Mouse (Mus musculus) intestine, postnatal 0 days (tissue): ENCODE data around the gene Sult2b1. TPM values are rescaled to one million over a fixed set of nuclear protein-coding genes. Genes with fewer than 3 reads are reported as not detected.

Experiments used
- ATAC-seq: fragments of 200-750 bp; cut with Nextera tagmentation; 2 replicates; pipeline ENCODE4 v1.8.0; 2017; ENCODE audit warnings: mild to moderate bottlenecking, moderate TSS enrichment, moderate library complexity
- H3K27ac ChIP-seq: fragments of 300-500 bp; sonication (generic); 2 replicates; pipeline ENCODE4 v1.5.1; 2014; ENCODE audit warnings: mild to moderate bottlenecking, low read depth, low read length, moderate library complexity
- H3K27me3 ChIP-seq: fragments of 300-500 bp; sonication (generic); replicated peaks from 2 replicates; pipeline ENCODE4 v1.6.1; 2014; ENCODE audit warnings: low read length, mixed read lengths; ENCODE audit not compliant: control insufficient read depth, insufficient read depth
- H3K36me3 ChIP-seq: fragments of 300-500 bp; sonication (generic); 2 replicates; pipeline ENCODE4 v1.6.1; 2014; ENCODE audit warnings: mild to moderate bottlenecking, moderate library complexity; ENCODE audit not compliant: control insufficient read depth, insufficient read depth
- H3K4me1 ChIP-seq: fragments of 300-500 bp; sonication (generic); replicated peaks from 2 replicates; pipeline ENCODE4 v1.6.1; 2014; ENCODE audit warnings: antibody characterized with exemption, low read length, mixed read lengths; ENCODE audit not compliant: control insufficient read depth, insufficient read depth
- H3K4me2 ChIP-seq: fragments of 300-500 bp; sonication (generic); replicated peaks from 2 replicates; pipeline ENCODE4 v1.6.1; 2014; ENCODE audit warnings: low read depth, mild to moderate bottlenecking, moderate library complexity
- H3K4me3 ChIP-seq: fragments of 300-500 bp; sonication (generic); 2 replicates; pipeline ENCODE4 v1.5.1; 2014; ENCODE audit warnings: low read depth, low read length
- H3K9ac ChIP-seq: fragments of 300-500 bp; sonication (generic); 2 replicates; pipeline ENCODE4 v1.6.1; 2014; ENCODE audit warnings: mild to moderate bottlenecking, low read depth, low read length
- H3K9me3 ChIP-seq: fragments of 300-500 bp; sonication (generic); 2 replicates; pipeline ENCODE4 v1.6.1; 2016; ENCODE audit warnings: mixed run types; ENCODE audit not compliant: control insufficient read depth
- CTCF ChIP-seq: sonication (generic); IDR thresholded peaks from 2 replicates; pipeline ENCODE4 v1.5.1; 2016; ENCODE audit warnings: low read depth, mild to moderate bottlenecking, control low read depth, antibody characterized with exemption, moderate library complexity
- WGBS: fragments of 180-500 bp; shearing (Covaris S2); extraction: QIAGEN DNeasy Blood & Tissue Kit; methylation state at CpG from one replicate; pipeline ENCODE4 v1.1.7; 2014; 5-methylcytosine and 5-hydroxymethylcytosine counted together
- polyA plus RNA-seq: library from polyadenylated mRNA; unstranded; fragments of >200 nt; fragmentation: Nextera tagmentation; extraction: Ambion mirVana; gene quantifications from 2 replicates; pipeline ENCODE4 v1.2.1, GENCODE M21; 2015

Sult2b1 gene
- polyA plus RNA-seq, 1 experiment from 2014 or later: 36.7 TPM

DNA sequence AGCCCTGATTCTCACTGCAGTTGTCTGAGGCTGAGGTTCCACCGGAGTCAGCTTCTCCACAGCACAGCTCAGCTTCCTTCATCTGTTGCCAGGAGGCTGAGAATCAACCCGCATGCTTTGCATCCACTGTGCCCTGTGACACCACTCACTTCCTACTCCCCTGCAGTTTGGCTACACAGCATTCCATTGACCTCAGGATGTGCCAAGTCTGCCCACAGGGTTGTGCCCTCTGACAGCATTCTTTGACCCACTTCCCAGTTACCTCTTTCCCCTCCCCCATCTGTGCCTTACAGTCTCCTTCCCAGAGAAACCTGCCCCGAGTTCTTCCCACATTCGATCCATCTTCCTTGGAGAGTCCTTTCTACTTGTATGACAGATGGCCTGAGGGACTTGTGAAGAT lies 2.2 kb downstream of the Sult2b1 start:
- Histone ChIP-seq H3K27ac (no peak overlapping the region), H3K4me2 (no peak overlapping the region), H3K4me1 (peaks cover 12% of the 10 kb centered on the region; the same call in 1 of the 2 replicates), H3K9me3 (no peaks in the 10 kb centered on the region), H3K27me3 (peaks cover 31% of the 10 kb centered on the region), H3K36me3 (no peaks in the 10 kb centered on the region; the same call in 1 of the 2 replicates), H3K4me3 (no peak overlapping the region), H3K9ac (no peak overlapping the region)
- ATAC-seq: no peak
- WGBS: 75% methylated on average over 4 of the region's 4 CpGs
- TF ChIP-seq CTCF: no peak

DNA sequence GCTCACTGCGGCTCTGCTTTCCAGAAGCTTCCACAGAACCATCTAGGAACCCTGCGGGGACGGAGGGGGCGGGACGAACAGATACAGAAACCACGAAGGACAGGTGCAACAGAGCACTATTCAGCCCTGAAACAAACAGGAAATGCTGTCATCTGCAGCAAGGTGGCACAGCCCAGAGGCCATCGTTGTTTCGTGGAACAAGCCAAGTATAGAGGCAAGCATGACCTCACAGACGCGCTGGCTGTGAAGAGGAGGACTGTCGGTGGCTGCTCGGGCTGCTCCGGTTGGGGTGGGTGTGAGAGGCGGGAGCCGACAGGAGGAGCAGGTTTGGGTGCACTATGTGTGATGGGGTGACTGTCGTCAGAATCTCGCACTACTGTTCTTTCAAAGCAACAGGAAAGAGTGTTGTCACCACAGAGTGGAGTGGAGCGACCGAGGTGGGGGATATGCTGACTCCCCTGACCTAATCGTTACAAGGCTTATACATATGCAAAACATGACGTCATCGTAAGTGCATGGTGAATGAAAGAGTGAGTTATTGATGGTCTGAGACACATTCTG lies 5.3 kb downstream of the Sult2b1 start:
- Histone ChIP-seq H3K27me3 (peaks cover 7% of the 10 kb centered on the region; the same call in 1 of the 2 replicates), H3K4me1 (0 out of 2 replicates have a peak, but pooled peaks cover 7% of the 10 kb centered on the region), H3K9ac (no peak overlapping the region), H3K36me3 (no peaks in the 10 kb centered on the region), H3K27ac (no peak overlapping the region), H3K4me2 (peak overlapping the region; percentile 53), H3K4me3 (no peak overlapping the region), H3K9me3 (no peaks in the 10 kb centered on the region)
- no peak for TF ChIP-seq CTCF
- no peak for ATAC-seq
- WGBS: 18% methylated on average over 22 of the region's 22 CpGs

DNA sequence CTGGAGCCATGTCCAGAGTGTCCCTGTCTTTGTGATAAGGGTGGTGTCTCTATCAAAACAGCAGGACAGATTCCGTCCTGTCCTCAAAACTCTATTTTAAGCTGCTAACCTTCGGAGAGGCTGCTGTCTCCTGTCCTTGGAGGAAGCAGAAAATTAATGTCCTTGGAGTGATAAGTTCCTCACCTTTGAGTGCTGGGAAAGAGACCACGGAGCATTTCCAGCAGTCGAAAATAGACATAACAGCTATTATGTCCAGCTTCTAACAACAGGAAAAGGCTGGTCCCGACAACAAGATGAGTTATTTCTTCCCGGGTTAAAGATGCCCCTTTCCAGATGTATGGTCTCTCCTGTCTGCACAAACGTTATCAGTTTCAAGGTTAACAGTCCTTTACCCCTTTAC lies 9.2 kb downstream of the Sult2b1 start:
- Histone ChIP-seq H3K9ac (no peak overlapping the region), H3K4me1 (no peaks in the 10 kb centered on the region), H3K36me3 (no peaks in the 10 kb centered on the region), H3K27ac (no peak overlapping the region; the same call in 1 of the 2 replicates), H3K4me2 (no peak overlapping the region), H3K9me3 (no peaks in the 10 kb centered on the region), H3K27me3 (no peaks in the 10 kb centered on the region), H3K4me3 (no peak overlapping the region)
- ATAC-seq: no peak
- 71% methylated on average over 7 of the region's 7 CpGs for WGBS
- TF ChIP-seq CTCF: no peak

DNA sequence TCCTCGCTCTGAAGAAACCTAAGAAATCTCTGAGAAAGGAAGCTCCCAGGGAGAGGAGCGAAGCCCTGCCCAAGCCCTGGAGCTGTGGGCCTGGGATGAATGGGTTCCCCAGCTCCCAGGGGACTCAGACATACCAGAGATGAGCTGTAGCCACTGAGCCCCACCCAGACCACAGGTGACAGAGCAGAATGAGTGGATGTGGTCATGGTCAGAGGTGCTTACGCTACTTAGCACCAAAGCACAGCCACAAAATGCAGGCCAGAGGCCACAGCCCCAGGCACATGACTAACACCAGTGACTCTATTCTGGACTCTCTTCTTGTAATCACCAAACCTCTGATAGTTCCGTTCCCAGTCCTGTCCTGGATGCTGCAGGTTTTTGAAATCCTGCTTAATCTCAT lies 13.4 kb downstream of the Sult2b1 start:
- H3K4me1 ChIP-seq: no peaks in the 10 kb centered on the region
- TF ChIP-seq CTCF: no peak
- no peaks in the 10 kb centered on the region for H3K9me3 ChIP-seq
- H3K4me2 ChIP-seq: no peak overlapping the region
- WGBS: 63% methylated on average over 4 of the region's 4 CpGs
- ATAC-seq: peak; percentile 9; the same call in 1 of the 2 replicates
- H3K27ac ChIP-seq: peak overlapping the region; percentile 68
- H3K27me3 ChIP-seq: no peaks in the 10 kb centered on the region
- H3K4me3 ChIP-seq: no peak overlapping the region
- no peaks in the 10 kb centered on the region for H3K36me3 ChIP-seq
- no peak overlapping the region for H3K9ac ChIP-seq

DNA sequence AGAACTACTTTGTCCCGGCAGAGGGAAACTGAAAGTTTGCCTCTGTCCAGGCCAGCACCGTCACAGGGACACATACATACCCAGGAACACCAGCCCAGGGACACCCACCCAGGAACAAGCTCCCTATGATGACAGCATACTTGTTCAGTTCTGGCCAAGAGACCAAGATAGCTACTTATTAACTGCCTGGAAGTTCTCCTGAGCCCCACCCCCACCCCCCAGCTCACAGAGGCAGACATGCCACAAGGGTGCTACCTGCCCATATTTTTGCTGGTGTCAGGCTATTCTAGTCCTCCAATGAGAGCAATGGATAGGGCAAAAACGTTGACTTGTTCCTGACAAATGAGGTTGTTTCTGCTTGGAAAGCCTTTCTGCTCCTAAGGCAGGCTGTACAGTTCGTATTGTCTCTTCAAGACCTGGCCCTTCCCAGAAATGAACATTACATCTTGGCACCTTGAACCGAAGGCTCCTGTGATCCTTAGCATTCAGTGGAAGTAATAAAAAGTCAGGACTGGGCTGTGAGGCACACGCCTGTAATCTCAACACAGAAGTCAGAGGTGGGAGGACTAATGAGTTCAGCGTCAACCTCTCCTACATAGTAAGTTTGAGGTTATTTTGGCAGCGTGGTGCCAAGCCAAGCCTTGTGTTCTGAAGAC lies 13.9 kb downstream of the Sult2b1 start:
- Histone ChIP-seq H3K9me3 (no peaks in the 10 kb centered on the region), H3K27ac (peak overlapping the region; percentile 68), H3K9ac (no peak overlapping the region), H3K4me3 (no peak overlapping the region), H3K27me3 (no peaks in the 10 kb centered on the region), H3K36me3 (no peaks in the 10 kb centered on the region), H3K4me2 (peak overlapping the region; percentile 39), H3K4me1 (no peaks in the 10 kb centered on the region)
- WGBS: 42% methylated on average over 8 of the region's 8 CpGs
- no peak for TF ChIP-seq CTCF
- ATAC-seq: peak; percentile 77

DNA sequence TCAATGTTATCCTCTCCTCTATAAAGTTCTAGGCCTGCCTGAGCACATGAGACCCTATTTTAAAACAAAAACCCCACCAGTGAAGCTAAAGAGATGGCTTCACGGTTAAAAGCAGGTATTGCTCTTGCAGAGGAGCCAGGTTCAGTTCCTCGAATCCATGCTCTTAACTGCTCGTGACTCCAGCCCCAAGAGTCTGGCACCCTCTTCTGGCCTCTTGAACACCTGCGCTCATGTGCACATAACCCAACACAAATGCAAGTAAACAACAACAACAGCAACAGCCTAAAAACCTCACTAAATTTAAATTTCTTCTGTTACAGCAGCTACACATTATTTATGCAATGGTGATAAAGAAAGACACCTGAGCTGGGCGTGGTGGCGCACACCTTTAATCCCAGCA lies 17.0 kb downstream of the Sult2b1 start:
- TF ChIP-seq CTCF: 0 out of 2 replicates have a peak, but pooled peaks have one; percentile 22
- H3K27me3 ChIP-seq: no peaks in the 10 kb centered on the region
- ATAC-seq: no peak
- H3K4me2 ChIP-seq: no peak overlapping the region
- no peaks in the 10 kb centered on the region for H3K4me1 ChIP-seq
- H3K36me3 ChIP-seq: no peaks in the 10 kb centered on the region
- no peak overlapping the region for H3K9ac ChIP-seq
- H3K9me3 ChIP-seq: no peaks in the 10 kb centered on the region
- no peak overlapping the region for H3K4me3 ChIP-seq
- H3K27ac ChIP-seq: no peak overlapping the region
- 95% methylated on average over 6 of the region's 6 CpGs for WGBS
